Mouse (Mus musculus) B cell, adult 2 months (primary cell): ENCODE measurements around the gene Kalrn.
"Not testable (repeated sequence)": the region's sequence is repeated elsewhere in the genome, so short reads cannot be mapped to it uniquely, and the experiment has no call there.

Experiments
- DNase-seq, 2 experiments: peaks; one replicate each; pipeline ENCODE4 v3.0.0; 2022

Kalrn gene

GRCm38 (mm10) chr16:34305586-34305985, 267.7 kb downstream of the Kalrn start:
- DNase-seq, result no peak

DNA sequence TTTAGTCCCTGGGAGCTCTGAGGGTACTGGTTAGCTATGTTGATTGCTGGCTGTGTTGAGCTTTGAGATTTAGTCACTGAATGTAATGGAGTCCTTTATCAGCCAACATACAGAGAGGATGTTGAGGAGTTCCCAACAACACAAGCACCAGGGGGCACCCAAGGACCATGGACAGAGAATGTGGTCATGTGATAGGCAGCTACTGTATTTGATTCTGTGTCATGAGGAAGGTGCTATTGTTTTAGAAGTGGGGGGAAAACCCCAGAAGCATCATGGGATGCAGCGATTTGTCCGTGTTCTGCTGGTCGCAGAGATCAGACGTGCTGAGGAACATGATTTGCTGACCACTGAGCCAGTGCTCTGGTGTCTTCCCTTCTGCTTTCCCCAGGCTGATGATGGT, 269.5 kb downstream of the Kalrn start:
- not testable (repeated sequence) for DNase-seq

- no peak for DNase-seq
Measured at GRCm38 (mm10) chr16:34302503-34302902, 270.8 kb downstream of the Kalrn start.

GRCm38 (mm10) chr16:34302063-34302462, 271.3 kb downstream of the Kalrn start:
- DNase-seq, result peak; percentile 3 to 7

DNA sequence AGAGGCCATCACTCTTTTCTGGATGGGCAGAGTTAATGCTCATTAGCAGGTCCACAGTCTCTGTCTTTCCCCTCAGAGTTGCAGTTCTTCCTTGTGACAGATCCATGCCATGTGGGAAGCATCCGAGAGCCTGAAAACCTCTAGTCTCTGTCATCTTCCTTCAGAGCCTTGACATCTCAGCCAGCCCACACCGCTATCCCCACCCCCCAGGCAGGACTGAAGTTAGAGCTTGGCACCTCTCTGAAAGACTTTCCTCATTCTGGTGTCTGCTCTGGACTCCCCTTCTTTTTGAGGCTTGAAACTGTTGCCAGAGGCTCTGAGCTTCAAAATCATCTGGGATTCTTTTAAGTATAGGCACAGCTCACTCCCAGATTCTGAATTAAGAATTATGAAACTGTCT, 274.1 kb downstream of the Kalrn start:
- DNase-seq, result no peak

DNA sequence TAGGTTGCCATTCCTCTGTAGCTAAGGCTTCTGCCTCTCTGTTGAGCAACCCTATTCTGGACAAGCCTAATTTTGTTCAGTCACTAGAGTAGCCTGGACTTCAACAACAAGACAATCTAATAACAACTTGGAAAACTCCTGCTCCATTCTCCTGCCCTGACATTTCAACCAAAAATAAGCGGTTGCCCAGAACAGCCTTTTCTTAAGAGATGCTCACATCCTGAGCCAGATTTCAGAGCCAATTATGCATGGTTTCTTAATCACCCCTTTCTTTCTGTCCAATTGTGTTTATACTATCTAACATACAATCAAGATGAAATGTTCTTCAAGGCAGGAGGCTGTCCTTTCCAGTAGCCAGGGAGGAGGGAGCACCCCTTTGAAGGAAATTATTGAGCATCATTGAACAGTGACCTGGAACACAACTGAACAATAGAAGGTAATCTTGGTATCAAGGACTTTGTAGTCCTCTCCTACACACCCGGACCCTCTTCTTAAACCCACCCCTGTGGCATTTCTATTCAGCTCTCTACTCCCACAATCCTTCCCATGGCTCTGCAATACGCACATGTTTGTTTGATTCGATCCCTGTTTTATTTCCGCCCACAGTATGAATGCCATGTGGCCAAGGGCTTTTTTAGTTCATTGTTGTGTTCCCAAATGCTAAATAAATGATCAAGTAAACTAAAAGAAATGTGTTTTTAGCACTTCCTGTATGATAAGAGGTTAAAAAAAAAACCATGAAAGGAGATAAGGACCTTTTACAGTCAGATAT, 275.2 kb downstream of the Kalrn start:
- DNase-seq, result no peak

DNA sequence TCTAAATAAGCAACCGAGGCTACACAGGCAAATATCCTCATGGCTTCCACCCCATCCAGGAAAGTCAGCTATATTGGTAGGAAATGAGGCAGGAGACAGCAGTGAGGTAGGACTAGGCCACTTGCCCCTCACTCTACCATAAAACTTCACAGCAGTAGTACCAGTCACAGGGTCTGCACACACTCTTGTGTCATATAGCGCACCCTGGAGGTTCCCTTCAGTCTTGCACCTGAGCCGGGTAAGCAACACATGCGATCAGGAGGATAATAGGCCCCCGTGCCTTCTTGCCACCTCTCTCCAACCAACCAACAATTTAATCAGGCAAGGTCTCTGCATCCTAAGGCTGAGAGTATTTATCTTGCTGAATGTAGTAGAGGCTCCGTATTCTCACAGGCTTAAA, 278.8 kb downstream of the Kalrn start:
- peak; percentile 3 to 5 for DNase-seq

GRCm38 (mm10) chr16:34293675-34294074, 279.7 kb downstream of the Kalrn start:
- DNase-seq, result no peak

GRCm38 (mm10) chr16:34289583-34289982, 283.7 kb downstream of the Kalrn start:
- no peak for DNase-seq

DNA sequence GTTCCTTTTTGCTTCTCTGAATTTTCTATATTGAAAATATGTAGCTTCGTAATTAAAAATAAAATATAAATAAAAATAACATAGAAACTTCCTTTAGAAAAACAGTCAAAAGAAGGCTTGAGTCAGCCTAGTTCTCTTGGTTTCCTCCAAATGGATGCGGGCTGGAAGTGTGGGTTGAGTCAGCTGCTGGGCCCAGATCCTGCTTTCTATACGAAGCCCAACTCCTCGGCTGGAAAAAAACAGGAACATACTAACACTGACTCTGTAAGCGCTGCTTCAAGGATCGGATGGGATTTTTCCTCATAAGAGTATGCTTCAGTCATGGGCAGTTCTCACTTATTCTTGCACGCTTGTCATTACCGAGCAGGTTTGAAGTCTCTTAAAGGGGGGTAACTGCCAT, 291.3 kb downstream of the Kalrn start:
- no peak for DNase-seq

GRCm38 (mm10) chr16:34279654-34280383, 293.5 kb downstream of the Kalrn start:
- DNase-seq, result no peak

DNA sequence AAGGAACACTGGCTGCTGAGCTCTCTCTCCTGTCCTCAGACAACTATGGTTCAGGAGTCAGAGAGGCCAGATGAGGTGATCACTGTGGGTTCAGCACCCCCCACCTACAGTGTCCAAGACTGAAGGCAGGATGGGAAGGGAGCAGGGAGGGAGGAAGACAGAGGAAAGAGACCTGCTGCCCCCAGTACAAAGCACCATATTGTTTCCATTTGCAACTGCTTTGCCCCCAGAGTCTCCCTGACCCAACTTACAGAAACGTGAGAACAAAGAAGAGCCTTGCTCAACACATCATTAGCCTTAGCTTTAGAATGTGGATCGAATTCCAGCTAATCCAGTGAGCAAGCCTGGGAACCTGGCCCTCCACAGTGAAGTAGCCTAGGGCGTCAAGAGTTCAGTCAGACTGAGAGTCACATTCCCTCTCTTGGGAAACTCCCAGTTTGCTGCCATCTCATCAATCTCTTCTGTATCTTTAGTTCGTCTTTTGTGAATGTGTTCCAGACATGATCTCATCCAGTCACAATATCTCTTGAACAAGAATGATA, 295.0 kb downstream of the Kalrn start:
- no peak for DNase-seq

DNA sequence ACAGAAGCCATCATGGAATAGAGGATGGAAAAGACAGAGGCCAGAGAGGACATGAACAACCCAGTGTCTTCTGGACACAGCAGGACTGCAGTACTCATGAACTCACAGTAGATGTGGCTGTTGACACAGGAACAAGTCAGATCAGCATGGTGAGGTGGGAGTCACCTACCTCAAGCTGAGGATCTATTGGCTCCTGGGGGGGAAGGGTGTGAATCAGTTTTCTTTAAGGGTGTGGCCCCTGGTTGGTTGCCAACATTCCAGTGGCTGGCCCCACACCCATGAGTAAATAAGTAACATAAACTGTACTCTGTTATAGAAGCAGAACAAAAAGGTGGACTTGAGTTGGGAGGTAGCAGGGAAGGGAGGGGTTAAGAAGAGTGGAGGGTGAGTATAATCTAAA, 298.7 kb downstream of the Kalrn start:
- DNase-seq, result no peak

DNA sequence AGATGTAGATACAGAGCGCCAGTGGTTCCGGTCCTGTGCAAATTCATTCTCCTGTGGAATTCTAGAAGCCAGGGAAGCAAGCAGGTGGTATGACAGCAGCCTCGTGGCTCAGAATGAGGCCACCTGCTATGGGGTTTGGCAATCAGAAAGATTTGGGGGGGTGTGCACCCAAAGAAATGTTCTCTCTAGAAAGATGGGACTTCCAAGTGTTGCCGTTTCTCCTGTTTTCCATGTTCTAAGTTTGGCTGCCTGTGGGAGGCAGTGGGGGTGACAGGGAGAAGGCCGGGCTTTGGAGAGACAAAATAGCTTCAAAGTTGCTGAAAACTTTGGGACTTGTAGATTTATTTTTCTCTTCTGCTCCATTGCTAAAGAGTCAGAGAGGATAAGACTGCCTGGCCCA, 301.9 kb downstream of the Kalrn start:
- no peak for DNase-seq

- DNase-seq, result no peak
Measured at GRCm38 (mm10) chr16:34270681-34271080, 302.7 kb downstream of the Kalrn start.

DNA sequence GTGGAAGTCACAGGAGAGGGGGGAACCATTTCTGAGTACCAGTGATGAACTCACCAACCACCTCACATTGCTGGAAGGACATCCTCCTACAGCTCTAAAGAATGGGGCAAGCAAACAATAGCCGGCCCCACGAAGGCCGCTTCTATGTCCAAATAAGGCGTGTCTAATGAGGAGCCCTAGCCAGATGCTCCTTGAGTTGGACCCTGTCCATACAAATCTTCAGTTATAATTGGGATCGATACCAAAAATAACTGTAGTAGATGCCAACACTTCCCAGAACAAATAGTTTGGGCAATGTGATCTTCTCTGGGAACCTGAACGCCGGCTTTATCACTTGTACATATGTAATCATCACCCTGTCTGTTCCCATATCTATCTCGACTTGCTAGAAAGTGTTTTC, 303.7 kb downstream of the Kalrn start:
- no peak for DNase-seq

GRCm38 (mm10) chr16:34267751-34268150, 305.6 kb downstream of the Kalrn start:
- peak in 1 of 2 experiments; percentile 6 for DNase-seq

GRCm38 (mm10) chr16:34264671-34265070, 308.7 kb downstream of the Kalrn start:
- DNase-seq, result no peak

DNA sequence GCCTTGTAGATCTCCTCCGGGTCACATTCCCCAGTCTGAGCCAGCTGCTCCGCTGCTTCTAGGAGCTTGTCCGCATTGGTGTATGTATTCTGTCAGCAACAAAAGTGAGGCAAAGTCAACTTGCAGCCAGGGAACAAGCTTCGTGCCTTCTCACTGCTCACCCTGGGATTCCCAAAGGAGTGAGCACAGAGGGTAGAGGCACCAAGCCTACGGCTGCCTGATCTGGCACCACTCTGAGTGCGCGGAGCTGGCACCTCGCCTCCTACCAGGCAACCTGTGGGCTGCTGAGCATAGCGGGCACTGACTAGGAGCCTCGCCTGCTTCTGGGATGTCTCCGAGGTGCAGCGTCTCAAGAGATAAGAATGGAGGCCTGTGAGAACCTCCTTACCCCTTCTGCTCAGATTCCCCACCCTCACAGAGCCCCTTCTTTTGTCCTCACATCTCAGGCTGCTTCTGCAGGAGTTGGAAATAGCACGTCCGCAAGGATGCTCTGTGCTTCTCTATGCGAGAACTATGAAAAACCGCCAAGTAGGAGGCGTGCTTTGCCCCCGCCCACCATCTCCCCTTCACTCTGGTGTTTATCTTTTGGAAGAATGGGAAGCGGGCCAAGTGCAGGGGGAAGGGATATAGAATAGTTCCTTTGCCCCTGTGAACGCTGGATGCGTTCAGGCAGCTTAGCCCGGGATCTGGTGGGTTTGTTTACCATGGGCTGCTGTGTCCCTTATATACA, 310.4 kb downstream of the Kalrn start:
- no peak for DNase-seq

DNA sequence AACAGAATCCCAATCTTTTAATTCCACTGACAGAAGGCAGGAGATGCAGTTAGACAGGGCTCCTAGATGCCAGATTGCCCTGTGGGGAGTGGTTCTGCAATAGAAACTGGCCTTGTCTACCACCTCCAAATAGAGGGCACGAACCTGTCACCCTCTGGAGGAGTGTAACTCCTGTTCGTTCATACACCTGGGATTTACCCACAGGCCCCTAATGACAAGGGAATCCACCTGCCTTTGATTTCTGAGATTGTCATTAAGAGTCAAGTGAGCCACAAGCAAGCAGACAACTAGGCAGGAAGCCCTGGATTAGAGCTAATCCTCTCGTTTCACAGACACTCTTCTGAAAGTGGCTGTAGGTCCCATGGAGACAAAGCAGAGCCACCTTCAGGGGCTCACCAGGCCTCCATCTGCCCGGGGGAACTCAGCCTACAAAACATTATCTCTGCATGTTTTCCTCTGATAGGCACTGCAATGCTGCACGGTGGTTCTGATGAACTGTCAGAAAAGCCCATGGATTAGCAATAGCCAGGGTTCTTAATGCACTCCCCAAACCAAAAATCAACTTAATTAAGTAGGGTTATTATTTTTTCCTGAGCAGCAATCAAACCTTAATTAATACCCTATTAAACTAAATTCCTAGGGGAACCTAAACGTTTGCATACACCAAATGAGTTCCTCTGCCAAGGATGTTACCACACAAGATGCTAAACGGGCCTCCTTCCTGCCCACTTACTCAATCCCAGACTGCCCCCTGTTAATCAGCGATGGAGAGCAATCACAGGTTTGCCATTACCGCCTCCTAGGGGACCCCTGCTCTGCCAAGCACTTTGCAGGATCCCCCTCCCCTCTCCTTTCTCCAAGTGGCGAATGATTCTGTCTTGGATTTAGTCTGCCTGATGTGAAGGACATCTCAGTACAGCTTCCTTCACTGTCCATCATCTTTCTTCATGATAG, 312.1 kb downstream of the Kalrn start:
- DNase-seq, result no peak

DNA sequence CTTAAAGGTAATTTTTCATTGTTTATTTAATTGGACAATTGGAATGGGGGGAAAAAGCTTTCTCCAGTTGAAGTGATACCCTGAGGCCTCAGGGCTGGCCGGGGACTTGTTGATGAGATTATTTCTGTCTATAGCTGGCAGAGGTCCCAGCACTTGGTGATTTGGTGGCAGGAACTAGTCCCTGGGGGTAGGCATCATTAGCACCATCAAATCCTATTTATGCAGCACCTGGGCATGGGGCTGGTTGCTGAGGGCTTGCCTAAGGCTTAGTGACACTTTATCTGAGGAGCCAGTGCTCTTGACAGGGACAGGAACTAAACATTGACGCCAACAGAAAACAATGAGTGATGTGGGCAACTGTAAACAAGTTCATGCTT, 318.7 kb downstream of the Kalrn start:
- no peak for DNase-seq

DNA sequence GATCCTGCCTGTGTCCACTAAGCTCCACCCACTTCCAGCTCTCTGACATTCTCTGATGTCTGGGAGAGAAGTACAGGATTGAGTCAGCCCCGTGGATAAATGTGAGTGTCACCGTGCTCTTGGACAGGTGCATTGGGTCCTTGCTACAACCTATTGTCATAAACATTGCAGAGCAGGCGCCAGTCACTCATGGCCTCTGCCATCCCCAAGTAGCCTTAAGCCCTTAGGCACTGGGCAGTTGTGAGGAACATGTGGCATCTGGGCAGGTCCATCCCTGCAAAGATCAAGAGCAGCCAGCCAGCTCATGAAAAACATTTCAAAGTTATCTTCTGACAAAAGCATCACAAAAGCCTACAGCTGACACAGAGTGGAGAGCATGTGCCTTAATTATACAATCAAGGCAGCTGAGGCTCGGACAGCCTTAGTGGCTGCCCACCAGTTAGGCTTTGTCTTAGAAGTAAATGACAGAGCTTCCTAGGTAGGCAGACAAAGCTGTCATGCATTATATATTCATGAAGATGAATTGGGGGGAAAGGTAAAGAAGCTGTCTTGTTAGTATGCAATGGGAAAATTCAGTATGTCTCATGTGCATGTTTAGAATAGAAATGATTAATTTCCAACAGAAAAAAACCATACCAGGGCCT, 319.2 kb downstream of the Kalrn start:
- DNase-seq, result no peak
